Mouse (Mus musculus) thymus, postnatal 25 days (tissue): ENCODE measurements at regions not wholly inside any gene's neighbourhood (a gene's known extent, or its start where the extent isn't known, plus 50 kb on each side); places are given as distances from the start of the nearest gene placed in this dataset.

Source experiments
- DNase-seq: peaks from one replicate; pipeline ENCODE4 v3.0.0; 2022

DNA sequence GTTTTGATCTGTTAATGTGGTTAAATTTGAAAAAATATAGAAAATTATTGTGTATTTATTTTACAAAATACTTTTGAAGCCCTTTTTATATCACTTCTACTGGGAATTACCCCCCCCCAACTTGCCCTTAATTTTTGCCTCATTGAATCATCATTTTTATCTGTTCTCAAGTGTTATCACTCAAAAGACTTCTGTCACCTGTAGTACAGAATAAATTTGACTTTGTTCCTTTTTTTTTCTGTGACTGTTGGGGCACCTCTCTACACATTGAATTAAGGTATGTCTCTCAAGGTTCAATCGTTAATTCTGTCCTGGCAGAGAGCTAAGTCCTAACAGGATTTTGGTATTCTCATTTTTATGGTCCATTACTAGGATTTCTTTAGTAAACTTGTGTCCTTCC, 1123.0 kb upstream of the Cited2 start:
- DNase-seq, result no peak

DNA sequence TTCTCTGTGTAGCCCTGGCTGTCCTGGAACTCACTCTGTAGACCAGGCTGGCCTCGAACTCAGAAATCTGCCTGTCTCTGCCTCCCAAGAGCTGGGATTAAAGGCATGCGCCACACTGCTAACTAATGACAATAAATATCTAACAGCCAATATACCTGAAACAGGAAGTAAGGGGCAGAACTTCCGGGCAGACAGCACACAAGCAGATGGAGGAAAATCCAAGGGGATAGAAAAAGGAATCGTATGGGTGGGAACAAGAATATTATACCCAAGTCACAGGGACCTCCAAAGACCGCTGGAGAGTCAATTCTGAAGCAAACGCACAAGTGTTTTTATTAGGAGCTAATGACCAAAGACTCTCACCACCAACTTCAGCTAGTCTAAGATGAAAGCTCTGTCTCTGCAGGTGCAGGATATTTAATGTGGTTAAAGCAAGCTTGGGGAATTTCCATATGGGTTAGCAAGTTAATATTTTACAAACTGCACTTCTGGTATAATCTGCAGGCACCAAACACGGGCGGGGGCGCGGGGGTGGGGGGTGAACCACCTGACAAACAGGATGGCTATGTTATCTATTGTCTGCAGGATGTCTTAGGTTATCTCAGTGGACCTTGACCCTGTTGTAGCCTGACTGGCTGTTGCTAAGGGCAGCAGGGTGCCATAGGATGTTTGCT, 1122.3 kb upstream of the Cited2 start:
- DNase-seq, result no peak

DNA sequence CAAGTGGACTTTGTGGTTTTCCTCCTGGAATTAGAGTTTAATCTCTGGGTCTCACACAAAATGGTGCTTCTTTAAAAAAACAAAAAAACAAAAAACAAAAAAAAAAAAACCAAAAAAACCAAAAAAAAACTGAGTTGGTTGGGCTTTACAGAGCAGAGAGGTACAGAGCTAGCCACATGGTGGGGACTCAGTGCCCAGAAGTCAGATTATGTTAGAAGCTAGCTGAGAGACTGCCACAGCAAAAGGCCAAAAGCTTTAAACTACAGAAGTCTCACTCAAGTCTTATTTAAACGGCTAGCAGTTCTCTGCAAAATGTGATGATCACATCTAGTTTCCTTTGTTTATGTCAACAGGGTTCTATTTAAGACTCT, 1121.8 kb upstream of the Cited2 start:
- no peak for DNase-seq

DNA sequence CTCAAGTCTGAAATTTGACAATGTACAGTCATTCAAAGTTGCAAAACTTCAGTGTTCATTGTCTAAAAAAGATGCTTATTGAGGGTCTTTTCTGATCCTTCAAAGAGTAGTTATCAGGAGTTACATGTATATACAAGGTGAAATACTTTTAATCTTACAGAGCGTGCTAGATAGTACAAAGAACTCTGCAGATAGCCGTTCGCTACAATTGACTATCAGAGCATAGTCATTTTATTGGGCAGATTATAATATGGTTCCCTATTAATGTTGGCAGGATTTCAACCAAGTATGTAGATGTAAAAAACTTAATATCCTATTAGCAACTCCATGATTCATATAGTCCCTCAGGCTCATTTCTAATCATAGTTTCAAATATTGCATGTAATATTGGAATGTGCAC, 1114.7 kb upstream of the Cited2 start:
- no peak for DNase-seq

DNA sequence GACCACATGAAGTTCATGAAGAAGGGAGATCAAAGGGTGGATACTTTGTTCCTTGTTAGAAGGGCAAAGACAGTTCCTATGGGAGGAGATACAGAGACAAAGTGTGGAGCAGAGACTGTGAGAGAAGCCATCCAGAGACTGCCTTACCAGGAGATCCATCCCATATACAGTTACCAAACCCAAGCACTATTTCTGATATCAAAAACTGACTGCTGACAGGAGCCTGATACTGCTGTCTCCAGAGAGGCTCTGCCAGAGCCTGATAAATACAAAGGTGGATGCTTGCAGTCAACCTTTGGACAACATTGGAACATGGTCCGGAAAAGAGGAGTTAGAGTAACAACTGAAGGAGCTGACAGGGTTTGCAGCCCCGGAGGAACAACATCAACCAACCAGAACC, 1104.3 kb upstream of the Cited2 start:
- no peak for DNase-seq

DNA sequence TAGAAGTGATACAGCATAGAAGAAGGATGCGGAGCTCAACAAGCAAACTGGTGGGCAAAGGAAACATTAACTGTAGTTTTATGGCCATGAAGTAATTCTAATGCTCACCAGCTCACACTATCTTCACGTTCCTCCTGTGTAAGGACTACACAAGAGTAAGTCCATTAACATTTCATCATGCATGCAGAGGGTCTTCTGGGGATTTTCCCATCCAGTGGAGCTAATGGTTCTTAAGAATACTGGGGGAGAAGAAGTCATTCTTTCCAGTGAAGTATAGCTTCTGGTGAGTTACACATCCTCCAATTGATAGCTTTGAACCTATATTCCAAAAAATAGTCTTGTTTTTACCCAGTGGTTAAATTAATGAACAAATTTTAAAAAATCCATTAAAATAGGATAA, 1103.4 kb upstream of the Cited2 start:
- no peak for DNase-seq

DNA sequence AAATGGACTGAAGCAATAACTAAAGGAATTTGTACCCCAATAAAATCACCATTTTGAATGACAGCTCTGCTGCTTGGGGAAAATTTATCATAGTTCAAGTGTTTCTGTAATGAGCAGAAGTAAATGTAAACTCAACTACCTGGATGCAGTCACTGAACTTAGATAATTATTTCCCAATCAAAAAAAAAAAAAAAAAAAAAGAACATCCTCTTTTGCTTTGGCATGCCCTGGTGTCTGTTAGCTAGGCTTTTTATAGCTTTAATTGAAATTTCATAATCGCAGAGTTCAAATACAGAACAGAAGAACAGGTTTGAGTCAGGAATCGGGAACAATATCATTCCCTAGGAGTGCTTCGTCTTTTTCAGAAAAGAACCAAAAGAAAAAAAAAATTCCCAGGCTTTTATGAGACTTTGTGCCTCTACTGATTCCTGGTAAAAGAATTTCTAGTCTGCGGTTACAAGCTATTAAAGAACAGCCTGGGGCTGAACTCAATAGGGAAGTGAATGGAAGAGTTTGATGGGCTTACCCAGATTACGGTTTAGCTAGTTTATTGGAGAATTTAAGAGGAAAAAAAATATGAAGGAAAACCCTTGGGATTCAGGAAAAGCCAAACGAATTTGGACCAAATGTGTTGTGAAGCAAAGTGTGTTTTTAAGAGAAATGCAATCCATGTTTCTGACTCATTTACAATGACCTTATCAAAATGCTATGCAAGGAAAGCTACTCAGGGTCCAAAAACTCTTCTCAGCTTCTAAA, 1102.0 kb upstream of the Cited2 start:
- DNase-seq, result no peak

DNA sequence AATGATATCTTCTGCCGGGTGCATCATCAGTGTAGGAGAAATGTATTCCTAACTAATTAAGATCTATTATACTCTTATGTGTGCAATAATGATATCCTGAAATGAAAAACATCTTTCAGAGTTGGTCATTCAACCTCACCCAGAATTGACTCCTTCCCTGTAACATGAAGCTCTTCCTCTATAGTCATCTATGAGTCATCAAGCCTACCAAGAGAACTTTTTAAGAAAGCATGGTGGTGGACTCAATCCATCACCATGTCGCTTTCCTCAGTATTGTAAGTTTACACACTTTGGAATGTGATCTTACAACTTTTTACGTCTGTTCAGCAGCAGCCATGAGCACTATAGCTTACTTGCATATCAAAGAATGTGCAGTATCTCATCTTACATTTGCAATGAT, 1100.2 kb upstream of the Cited2 start:
- no peak for DNase-seq

DNA sequence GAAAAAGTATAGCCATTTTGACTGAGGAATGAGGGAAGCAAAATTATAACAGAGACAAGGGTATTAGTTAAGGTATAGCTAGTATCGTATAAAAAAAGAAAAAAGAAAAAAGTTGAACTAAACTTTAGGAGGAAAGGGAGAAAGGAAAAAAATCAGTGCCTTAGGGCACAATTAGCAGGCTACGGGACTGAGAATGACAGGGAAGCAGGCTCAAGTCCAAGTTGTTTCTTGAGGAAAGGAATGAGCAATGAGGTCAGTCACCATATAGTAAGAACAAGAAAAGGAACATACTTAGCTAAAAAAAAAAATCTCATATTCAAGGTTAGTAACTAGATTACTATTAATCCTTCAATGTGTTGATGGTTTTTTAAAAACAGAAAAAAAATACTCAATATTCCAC, 1089.8 kb upstream of the Cited2 start:
- DNase-seq, result no peak

DNA sequence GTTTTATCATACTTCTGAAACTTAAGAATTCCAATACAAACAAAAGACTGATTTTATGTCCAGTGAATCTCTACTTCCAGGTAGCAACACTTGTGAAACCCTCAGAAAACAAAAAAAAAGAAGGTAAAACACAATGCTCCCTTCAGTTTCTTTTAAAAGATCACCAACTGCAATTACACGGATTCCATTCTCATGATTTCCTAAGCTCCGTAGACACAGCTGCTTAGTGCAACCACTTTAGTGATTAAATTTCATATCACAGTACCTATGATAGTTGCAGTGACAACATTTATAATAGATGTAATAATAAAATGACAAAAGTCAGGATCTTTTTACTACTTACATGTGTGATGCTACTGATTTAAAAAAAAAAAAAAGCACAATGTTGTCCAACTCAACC, 1087.6 kb upstream of the Cited2 start:
- DNase-seq, result no peak

DNA sequence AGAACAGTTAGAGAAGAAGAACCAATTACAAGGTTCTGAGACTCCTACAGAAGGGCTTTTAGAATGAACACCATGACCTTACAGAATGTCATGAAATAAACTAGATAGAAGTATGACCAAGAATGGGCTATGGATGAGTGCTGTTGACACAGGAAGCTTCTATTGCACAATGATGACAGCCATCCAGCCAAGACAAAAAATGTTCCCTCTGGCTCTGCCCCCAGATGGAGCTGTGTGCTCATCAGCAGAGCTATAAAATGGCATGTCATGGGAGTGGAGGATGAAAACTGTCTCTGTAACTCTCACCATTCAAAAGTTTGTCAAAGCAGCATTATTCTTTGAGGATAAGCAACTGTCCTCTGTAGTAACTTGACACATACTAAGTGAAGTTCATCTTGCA, 1086.0 kb upstream of the Cited2 start:
- no peak for DNase-seq

DNA sequence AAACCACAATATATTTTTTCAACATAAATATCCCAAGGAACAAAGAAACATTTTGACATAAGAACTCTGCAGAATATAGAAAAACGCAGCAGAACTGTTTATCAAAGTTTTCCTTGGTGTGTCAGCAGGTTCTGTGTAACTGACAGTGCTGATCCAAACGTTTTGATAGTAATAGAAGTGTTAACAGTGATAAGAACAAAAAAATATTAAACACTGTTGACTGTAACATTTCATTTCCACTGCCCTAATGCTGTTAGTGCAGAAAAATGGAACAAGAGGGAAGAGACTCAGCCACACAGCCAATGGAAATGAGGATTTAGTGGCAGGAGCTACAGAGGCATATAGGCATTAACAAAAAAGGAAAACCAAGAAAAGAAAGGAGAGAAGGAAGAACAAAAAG, 1084.9 kb upstream of the Cited2 start:
- DNase-seq, result no peak

DNA sequence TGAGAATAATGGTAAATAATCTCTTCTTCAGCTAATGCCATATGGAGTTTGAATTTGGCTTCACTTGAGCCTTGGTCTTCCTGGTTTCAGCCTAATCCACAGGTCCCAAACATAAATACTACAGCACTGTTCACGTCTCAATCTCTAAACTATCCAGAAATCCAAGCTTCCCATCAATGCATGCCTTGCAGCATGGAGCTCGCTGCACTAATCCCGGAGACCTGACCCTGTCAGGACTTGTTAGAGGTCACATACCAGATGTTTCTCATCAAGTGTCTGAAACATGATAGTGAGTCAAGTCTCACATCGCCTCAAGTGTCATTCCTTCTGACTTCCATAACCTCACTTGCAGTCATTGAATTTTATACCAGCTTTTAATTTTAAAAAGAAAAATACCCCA, 1082.9 kb upstream of the Cited2 start:
- DNase-seq, result no peak

DNA sequence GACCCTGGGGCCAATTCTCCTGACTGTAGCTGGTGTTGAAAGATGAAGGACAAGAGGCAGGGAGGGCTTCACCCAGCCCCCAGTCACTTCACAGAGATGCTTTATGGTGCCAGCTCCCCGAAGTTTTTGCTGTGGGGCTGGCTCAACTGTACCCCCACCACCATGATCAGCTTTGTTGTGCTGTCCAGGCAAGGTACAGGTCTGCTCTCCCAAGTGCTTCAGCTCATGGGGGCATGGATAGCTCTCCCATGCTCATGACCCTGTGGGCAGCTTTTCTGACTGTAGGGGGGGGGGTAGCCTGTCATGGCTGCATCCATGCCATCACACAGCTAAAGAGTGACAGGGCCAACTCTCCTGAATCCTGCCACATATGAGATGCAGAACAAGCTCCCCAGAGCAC, 1072.9 kb upstream of the Cited2 start:
- DNase-seq, result no peak

DNA sequence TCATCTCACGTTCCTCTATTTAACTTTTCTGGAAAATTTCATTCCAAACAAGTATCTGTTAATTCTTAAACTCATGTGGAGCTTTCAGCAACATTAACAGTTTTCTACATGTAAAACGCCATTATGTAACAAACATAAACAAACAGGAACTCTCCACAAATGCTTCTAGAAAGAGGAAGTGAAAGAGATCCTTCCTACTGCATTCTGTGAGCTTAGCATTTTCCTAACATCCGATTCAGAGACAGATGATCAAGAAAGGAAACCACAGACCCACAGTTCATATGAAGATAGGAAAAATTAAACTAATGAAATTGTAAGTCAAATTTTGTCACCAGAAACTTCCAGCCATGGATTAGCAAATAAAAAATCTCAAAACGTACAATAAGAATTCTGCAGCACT, 1070.6 kb upstream of the Cited2 start:
- DNase-seq, result no peak

DNA sequence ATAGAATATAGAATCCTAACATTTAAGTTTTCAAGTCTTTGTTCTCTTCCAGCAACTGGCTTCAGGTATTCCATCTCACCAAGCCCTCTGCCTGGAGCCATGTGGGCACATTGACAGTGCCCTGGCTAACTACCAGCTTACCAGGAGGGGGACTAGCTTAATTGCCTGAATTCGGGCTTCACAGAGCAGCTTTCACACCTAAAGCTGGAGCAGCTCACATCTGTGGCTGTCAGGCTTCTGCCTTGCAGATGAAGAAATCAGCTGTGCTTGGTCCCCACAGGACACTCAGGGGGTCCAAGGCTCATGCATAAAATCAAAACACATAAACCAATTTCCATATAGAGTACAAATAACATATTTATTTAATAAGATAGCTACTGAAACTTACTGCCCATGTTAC, 1058.5 kb upstream of the Cited2 start:
- no peak for DNase-seq

DNA sequence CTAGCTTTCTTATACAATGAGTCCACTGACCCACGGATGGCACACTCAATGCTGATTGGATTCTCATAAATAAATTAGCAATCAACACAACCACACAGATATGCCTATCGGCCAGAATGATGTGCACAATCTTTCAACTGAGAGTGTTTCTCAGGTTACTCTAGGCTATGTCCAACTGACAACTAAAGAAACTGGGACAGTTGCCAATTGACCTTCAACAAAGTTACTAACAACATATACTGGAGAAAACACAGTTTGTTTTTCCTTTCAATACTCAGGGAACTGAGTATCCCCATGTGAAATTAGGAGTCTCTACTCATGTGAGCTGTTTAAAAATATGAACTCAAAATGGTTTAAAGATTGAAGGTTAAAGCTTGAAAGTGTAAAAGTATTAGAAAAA, 1052.7 kb upstream of the Cited2 start:
- no peak for DNase-seq

DNA sequence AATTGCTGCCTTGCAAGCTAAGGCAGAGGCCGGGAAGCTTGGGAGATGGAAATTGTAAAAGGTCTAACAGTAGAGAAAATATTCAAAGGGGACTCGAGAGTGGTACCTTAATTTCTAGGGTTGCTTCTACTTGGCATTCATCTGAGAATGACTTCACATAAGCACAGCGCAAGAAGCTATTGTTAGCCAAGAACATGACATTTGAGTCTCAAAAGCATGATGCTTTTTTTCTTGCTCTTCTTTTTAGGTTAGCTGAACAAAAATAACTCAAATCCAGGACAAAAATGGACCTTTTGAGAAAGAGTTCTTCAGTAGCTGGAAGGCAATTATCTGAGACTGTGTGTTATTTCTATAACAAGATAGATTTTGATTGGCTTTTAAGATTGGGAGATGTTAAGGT, 1042.0 kb upstream of the Cited2 start:
- no peak for DNase-seq

DNA sequence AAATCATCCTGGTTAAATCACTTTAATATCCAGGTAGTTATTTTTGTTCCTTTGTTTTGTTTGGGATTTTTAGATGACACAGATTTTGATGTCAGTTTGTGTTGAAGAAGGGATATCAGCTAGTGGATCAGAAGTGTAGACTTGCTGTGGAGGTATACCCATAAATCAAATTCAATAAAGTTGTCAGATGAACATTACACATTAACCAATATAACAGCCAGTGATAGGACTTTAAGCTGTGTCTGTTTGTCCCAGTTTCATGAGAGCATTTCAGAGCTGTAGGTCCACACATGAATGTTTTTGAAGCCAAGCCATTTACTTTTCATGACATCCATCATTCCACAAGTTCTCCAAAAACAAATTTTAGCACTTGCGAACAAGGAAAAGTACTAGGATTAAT, 1037.7 kb upstream of the Cited2 start:
- DNase-seq, result no peak

DNA sequence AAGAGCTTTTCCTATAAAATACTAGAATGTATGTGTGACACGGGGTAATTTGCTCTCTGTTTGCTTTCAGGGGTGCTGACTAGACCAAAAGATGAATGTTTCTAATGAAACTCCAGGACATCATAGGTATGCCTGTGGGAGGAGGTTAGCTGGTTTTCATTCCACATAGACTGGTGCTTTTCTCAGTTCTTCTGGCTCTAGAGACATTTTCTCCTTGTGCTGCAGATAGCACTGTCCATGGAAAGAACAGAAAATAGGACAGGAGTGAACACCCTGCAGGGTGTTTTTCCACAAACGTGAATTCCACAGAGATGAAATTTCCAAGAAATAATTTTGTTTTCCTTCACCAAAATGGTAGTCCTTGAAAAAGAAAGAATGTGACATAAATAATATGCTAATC, 1016.0 kb upstream of the Cited2 start:
- no peak for DNase-seq

DNA sequence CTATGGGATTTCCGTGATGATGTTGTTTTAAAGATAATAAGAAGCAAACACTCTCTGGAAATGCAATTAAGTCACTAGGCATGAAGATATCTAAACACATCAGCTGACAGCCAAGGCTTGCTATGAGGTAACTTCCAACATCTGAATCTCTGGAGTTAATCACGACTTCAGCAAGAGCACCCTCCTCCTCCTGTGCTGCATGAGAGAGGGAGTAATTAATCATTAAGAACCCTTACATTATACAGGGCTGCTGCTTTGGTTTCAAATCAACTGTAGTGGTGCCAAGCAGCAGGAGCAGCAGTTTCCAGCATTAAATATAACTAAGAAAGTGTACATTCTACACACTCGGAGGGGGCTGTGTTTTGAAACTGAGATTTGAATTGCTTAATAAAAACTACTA, 1009.9 kb upstream of the Cited2 start:
- no peak for DNase-seq

DNA sequence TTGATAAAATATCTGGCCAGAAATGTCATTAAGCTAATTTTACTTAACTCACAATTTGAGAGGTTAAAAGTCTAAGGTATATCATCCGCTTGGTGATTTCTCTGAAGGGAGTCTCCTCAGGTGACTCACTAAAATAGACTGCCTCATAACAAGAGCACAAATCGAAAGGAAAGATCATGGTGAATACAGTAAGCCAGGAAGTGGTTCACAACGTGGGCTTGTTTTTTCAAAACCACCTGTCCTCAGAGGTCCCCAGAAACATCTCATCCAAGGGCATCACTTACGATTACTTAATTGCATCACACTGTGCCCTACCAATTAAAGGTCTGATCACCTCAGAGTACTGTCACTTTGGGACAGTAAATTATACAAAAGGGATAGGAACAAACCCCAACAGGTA, 1009.0 kb upstream of the Cited2 start:
- DNase-seq, result no peak

DNA sequence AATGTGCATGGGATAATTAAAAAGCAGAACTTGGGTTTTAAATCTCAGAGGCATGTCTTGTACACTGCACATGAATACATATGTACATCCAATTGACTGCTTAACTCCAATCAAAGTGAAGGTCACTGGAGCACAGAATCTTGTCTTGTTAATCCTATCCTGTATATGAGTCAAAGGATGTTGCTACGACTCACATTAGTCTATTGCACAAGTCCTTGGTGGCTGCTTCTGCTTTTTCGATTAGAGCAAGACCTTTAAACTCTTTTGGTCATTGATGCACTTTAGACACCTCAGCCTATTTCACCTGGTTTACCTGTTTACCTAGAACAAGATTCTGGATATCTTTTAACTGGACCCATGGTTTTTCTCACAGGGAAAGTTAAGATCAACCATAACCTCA, 1008.5 kb upstream of the Cited2 start:
- no peak for DNase-seq

DNA sequence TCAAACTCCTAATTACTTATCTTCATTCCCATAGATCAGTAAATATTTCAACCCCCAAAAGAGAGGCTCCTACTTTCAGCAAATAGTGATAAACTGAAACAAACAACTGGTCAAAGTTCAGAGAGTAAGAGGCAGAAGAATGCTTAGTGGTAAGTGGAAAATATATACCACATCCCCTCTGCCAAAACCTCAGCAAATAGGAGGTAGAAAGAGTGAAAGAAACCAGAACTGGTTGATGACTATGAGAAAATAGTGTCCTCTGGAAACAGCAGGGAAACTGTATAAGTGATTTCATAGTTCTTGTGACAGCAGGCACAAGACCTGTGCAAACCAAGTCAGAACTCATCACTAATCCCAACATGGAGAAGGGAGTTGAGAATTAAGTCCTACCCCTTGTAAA, 980.8 kb upstream of the Cited2 start:
- DNase-seq, result no peak

DNA sequence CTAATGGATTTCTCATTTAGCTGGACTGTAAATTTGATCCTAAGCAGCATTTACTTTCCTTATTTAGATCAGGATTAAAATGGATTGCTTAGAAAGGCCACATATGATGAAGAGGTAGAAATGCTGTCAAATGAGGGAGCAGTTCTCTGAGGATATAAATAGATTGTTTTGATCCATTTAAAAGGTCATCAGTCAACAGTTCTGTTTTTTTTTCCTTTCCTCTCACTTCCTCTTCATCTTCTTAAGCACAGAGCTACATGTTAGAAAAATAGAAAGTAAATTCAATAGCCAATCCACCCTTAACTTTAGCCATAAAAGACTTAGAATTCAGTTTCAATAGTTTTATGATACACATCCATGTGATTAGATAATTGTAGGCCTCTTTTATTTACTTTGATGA, 971.5 kb upstream of the Cited2 start:
- DNase-seq, result no peak
